Mouse (Mus musculus) embryo, embryonic 9.5 days (tissue): Measurements from ENCODE around the gene Faf2.
A peak's percentile ranks its signal among the peaks of the same experiment; 100 is the strongest.

Source experiments
- DNase-seq: peaks from one replicate; pipeline ENCODE4 v3.0.0-alpha.2; 2017; ENCODE audit errors: extremely low spot score

Faf2 gene

GRCm38 (mm10) chr13:54680184-54680853 is 58.7 kb downstream of the Faf2 start:
- no peak for DNase-seq

- no peak for DNase-seq
Measured at GRCm38 (mm10) chr13:54681291-54681690, 59.7 kb downstream of the Faf2 start.

GRCm38 (mm10) chr13:54683301-54683700 is 61.7 kb downstream of the Faf2 start:
- no peak for DNase-seq

GRCm38 (mm10) chr13:54684140-54684896 is 62.7 kb downstream of the Faf2 start:
- DNase-seq = no peak

GRCm38 (mm10) chr13:54685174-54685573 is 63.6 kb downstream of the Faf2 start:
- DNase-seq = peak; percentile 68

- no peak for DNase-seq
Measured at GRCm38 (mm10) chr13:54686139-54687053, 64.8 kb downstream of the Faf2 start.

GRCm38 (mm10) chr13:54687096-54687495 is 65.5 kb downstream of the Faf2 start:
- DNase-seq = peak; percentile 84

- DNase-seq = peak; percentile 99
Measured at GRCm38 (mm10) chr13:54687575-54688424, 66.2 kb downstream of the Faf2 start.

- no peak for DNase-seq
Measured at GRCm38 (mm10) chr13:54690151-54690740, 68.7 kb downstream of the Faf2 start.

- DNase-seq = no peak
Measured at GRCm38 (mm10) chr13:54691737-54692136, 70.2 kb downstream of the Faf2 start.

- no peak for DNase-seq
Measured at GRCm38 (mm10) chr13:54692711-54693557, 71.3 kb downstream of the Faf2 start.

- peak; percentile 100 for DNase-seq
Measured at GRCm38 (mm10) chr13:54693558-54694347, 72.2 kb downstream of the Faf2 start, which contains the start of gene Rnf44. TSS of gene Rnf44 (minus strand) at chr13:54693907.

- DNase-seq = no peak
Measured at GRCm38 (mm10) chr13:54694348-54695060, 72.9 kb downstream of the Faf2 start.

GRCm38 (mm10) chr13:54695479-54696230 is 74.1 kb downstream of the Faf2 start:
- no peak for DNase-seq

- DNase-seq = no peak
Measured at GRCm38 (mm10) chr13:54701243-54701642, 79.7 kb downstream of the Faf2 start, which contains the start of gene Cdhr2. TSS of gene Cdhr2 (plus strand) at chr13:54701461.

- no peak for DNase-seq
Measured at GRCm38 (mm10) chr13:54702507-54702906, 80.9 kb downstream of the Faf2 start.

- no peak for DNase-seq
Measured at GRCm38 (mm10) chr13:54704890-54705289, 83.3 kb downstream of the Faf2 start.

- DNase-seq = no peak
Measured at GRCm38 (mm10) chr13:54710866-54711265, 89.3 kb downstream of the Faf2 start.
